Mouse (Mus musculus): Measurements from ENCODE around the gene Lcn9.

DNA sequence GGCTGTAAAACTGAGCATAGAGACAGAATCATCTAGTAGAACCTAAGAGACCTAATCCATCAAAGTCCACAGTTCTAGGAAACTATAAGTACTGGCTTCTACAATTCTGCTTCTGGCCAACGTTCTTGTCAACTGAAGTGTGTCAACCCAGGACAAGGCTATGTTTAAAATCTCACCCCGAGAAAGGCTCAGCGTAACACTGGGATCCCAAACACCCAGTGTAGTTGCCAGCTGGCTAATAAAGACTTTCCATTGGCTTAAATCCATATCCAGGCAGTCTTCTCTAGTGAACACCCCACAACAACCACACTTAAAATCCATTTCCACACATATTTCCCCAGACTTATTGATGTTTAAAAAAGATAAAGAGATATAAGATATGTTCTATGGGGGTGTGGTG lies 7.8 kb downstream of the Lcn9 start:
- TF ChIP-seq CTCF (IDR thresholded peaks at IDR 0.05; ENCODE audit: insufficient read depth, low read length) (no peak), POLR2A (IDR thresholded peaks at IDR 0.05; ENCODE audit: borderline replicate concordance, extremely low read depth, low read depth, low read length) (no peak)
